Mouse (Mus musculus) spleen, adult 2 months (tissue): Measurements from ENCODE around the gene Amy1. TPM values are rescaled to one million over a fixed set of nuclear protein-coding genes. Genes with fewer than 3 reads are reported as not detected.
"Not testable (repeated sequence)": the region's sequence is repeated elsewhere in the genome, so short reads cannot be mapped to it uniquely, and the experiment has no call there.

Experiments
- DNase-seq, 2 experiments: peaks; one replicate each; pipeline versions ENCODE4 v3.0.0 to v3.0.0-alpha.2; 2012 to 2021; ENCODE audit warnings: low spot score in 2 of 2, low read depth in 1 of 2
- H3K27ac ChIP-seq: fragments of 200-500 bp; 2 replicates; pipeline ENCODE4 v1.5.1; 2012; ENCODE audit warnings: low read length, inconsistent platforms; ENCODE audit not compliant: insufficient read depth
- H3K27me3 ChIP-seq: fragments of 200-500 bp; 2 replicates; pipeline ENCODE4 v1.6.1; 2012; ENCODE audit warnings: mild to moderate bottlenecking, moderate library complexity, low read length, inconsistent platforms; ENCODE audit not compliant: control insufficient read depth, insufficient read depth
- H3K36me3 ChIP-seq: fragments of 200-500 bp; 2 replicates; pipeline ENCODE4 v1.6.1; 2012; ENCODE audit warnings: mild to moderate bottlenecking, low read length, inconsistent platforms; ENCODE audit not compliant: control insufficient read depth, insufficient read depth
- H3K4me1 ChIP-seq: fragments of 200-500 bp; 2 replicates; pipeline ENCODE4 v1.6.1; 2011; ENCODE audit warnings: inconsistent platforms; ENCODE audit not compliant: control insufficient read depth, insufficient read depth, insufficient read length
- H3K4me3 ChIP-seq: fragments of 200-500 bp; 2 replicates; pipeline ENCODE4 v1.5.1; 2011; ENCODE audit warnings: mild to moderate bottlenecking, inconsistent platforms; ENCODE audit not compliant: insufficient read depth, insufficient read length; ENCODE audit errors: extremely low read depth
- CTCF ChIP-seq: fragments of 200-500 bp; IDR thresholded peaks from 2 replicates; pipeline ENCODE4 v1.5.1; 2011; ENCODE audit warnings: mild to moderate bottlenecking, inconsistent platforms; ENCODE audit not compliant: insufficient read depth, insufficient read length, insufficient replicate concordance; ENCODE audit errors: extremely low read depth
- POLR2A ChIP-seq: fragments of 200-500 bp; IDR thresholded peaks from 2 replicates; pipeline ENCODE4 v1.6.1; 2011; ENCODE audit warnings: low read depth, low read length, inconsistent platforms
- WGBS: fragments of 180-500 bp; shearing (Covaris S2); methylation state at CpG from one replicate; pipeline ENCODE4 v1.1.7; 2018; 5-methylcytosine and 5-hydroxymethylcytosine counted together
- polyA plus RNA-seq: library from polyadenylated mRNA; depleted of rRNA; stranded (reverse); fragments of >200 nt; gene quantifications from 2 replicates; pipeline ENCODE4 v1.2.3, GENCODE M21; 2012; rRNA removed

The Amy1 gene
- polyA plus RNA-seq = 0.29 and 0.56 TPM in 2 replicates

- H3K4me1 ChIP-seq = no peaks in the 10 kb centered on the region
- no peak for DNase-seq
- WGBS = 94% methylated on average over 2 of the region's 2 CpGs
- H3K4me3 ChIP-seq = no peak within 1 kb of the TSS
- H3K27ac ChIP-seq = no peak within 1 kb of the TSS
- no peak for TF ChIP-seq CTCF
- no peak for TF ChIP-seq POLR2A
- H3K36me3 ChIP-seq = peaks cover 4% of the 10 kb centered on the region
- no peaks in the 10 kb centered on the region for H3K27me3 ChIP-seq
These were observed at the start of gene Amy1 for GRCm38 (mm10) chr3:113606599-113606998. TSS of gene Amy1 (minus strand) at chr3:113606699.

DNA sequence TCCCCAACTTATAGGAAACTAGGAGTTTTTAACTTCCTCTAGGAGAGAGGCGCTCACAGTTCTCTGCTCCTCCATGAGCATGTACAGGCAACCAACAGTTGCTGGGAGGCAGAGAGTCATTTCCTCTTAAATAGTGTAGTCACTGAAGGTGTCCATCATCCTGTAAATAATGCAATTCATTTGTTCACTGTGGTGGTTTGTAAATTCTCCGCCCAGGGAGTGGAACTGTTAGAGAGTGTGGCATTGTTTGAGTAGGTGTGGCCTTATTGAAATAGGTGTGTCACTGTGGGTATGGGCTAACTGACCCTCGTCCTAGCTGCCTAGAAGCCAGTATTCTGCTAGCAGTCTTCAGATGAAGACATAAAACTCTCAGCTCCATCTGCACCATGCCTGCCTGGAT lies 47.8 kb upstream of the Amy1 start:
- H3K36me3 ChIP-seq = no peaks in the 10 kb centered on the region
- 74% methylated on average over 3 of the region's 3 CpGs for whole genome bisulfite sequencing
- no peak for DNase-seq
- H3K27me3 ChIP-seq = no peaks in the 10 kb centered on the region
- TF ChIP-seq CTCF (no peak), POLR2A (no peak)
- H3K27ac ChIP-seq = no peak overlapping the region
- H3K4me3 ChIP-seq = no peak overlapping the region
- no peaks in the 10 kb centered on the region for H3K4me1 ChIP-seq

GRCm38 (mm10) chr3:113651386-113651785 lies 44.9 kb upstream of the Amy1 start:
- not testable (repeated sequence) for DNase-seq, H3K27ac ChIP-seq, H3K36me3 ChIP-seq, H3K4me1 ChIP-seq, H3K27me3 ChIP-seq, H3K4me3 ChIP-seq
- 46% methylated on average over 3 of the region's 3 CpGs for WGBS

GRCm38 (mm10) chr3:113639545-113639944 lies 33.0 kb upstream of the Amy1 start:
- H3K27me3 ChIP-seq = no peaks in the 10 kb centered on the region
- H3K36me3 ChIP-seq = no peaks in the 10 kb centered on the region
- H3K4me1 ChIP-seq = no peaks in the 10 kb centered on the region
- no peak for DNase-seq
- no peak overlapping the region for H3K27ac ChIP-seq
- TF ChIP-seq POLR2A = no peak
- TF ChIP-seq CTCF = no peak
- WGBS = 80% methylated on average over 1 of the region's 1 CpGs
- no peak overlapping the region for H3K4me3 ChIP-seq

DNA sequence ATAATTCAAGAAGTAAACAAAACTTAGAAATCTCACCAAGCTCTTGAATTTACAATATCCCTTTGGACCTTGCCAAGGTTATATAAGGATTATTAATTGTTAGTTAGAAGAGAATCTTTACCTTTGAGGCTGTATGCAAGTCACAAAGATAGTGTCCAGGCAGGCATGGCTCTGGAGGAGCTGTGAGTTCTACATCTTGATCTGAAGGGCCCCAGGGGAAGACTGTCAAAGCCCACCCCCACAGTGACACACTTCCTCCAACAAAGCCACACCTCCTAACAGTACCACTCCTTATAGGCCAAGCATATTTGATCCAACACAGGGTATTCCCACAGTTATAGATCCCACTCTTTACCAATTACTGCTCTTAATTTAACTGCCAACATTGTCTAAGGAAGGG lies 27.7 kb upstream of the Amy1 start:
- H3K27me3 ChIP-seq = no peaks in the 10 kb centered on the region
- H3K36me3 ChIP-seq = no peaks in the 10 kb centered on the region
- TF ChIP-seq CTCF (no peak), POLR2A (no peak)
- H3K27ac ChIP-seq = no peak overlapping the region
- no peak overlapping the region for H3K4me3 ChIP-seq
- no peaks in the 10 kb centered on the region; the same call in 1 of the 2 replicates for H3K4me1 ChIP-seq
- no peak for DNase-seq

- no peak for TF ChIP-seq POLR2A
- TF ChIP-seq CTCF = no peak
- 0 out of 2 replicates have a peak, but pooled peaks cover 3% of the 10 kb centered on the region for H3K36me3 ChIP-seq
- no peaks in the 10 kb centered on the region for H3K27me3 ChIP-seq
- H3K27ac ChIP-seq = no peak overlapping the region
- no peak for DNase-seq
- H3K4me3 ChIP-seq = no peak overlapping the region
- H3K4me1 ChIP-seq = no peaks in the 10 kb centered on the region; the same call in 1 of the 2 replicates
These were observed 25.1 kb upstream of the Amy1 start for GRCm38 (mm10) chr3:113631611-113632010.

- H3K36me3 ChIP-seq = 0 out of 2 replicates have a peak, but pooled peaks cover 4% of the 10 kb centered on the region
- peak overlapping the region; percentile 88 for H3K4me3 ChIP-seq
- H3K27me3 ChIP-seq = no peaks in the 10 kb centered on the region
- TF ChIP-seq CTCF (no peak), POLR2A (no peak)
- peak in 1 of 2 experiments; percentile 23 for DNase-seq
- peak overlapping the region; percentile 99 for H3K27ac ChIP-seq
- no peaks in the 10 kb centered on the region; the same call in 1 of the 2 replicates for H3K4me1 ChIP-seq
- WGBS = 8% methylated on average over 13 of the region's 13 CpGs
These were observed 24.1 kb upstream of the Amy1 start for GRCm38 (mm10) chr3:113630564-113630963.
